Mouse (Mus musculus) heart, adult 2 months (tissue): Measurements from ENCODE around the gene Lias.

Experiments used
- CTCF ChIP-seq: fragments of 200-600 bp; IDR thresholded peaks from 2 replicates; pipeline ENCODE4 v1.8.1; 2022; ENCODE audit warnings: antibody characterized with exemption, mild to moderate bottlenecking, moderate library complexity
- EP300 ChIP-seq: fragments of 200-500 bp; IDR thresholded peaks from 2 replicates; pipeline ENCODE4 v1.6.1; 2011; ENCODE audit warnings: low read depth, low read length, control low read depth; ENCODE audit not compliant: insufficient read depth
- POLR2A ChIP-seq: fragments of 200-500 bp; IDR thresholded peaks from 2 replicates; pipeline ENCODE4 v1.6.1; 2011; ENCODE audit warnings: mild to moderate bottlenecking, low read depth, low read length, control low read depth; ENCODE audit not compliant: insufficient read depth

GRCm38 (mm10) chr5:65354985-65355384, 36.3 kb upstream of the Lias start:
- TF ChIP-seq POLR2A (no peak), CTCF (peak; percentile 25), EP300 (no peak)
